Mouse (Mus musculus): ENCODE measurements around the gene Simc1. TPM values are rescaled to one million over a fixed set of nuclear protein-coding genes. Genes with fewer than 3 reads are reported as not detected.

The Simc1 gene
- polyA plus RNA-seq, 1 experiment from 2014 or later, result 7.9 TPM

DNA sequence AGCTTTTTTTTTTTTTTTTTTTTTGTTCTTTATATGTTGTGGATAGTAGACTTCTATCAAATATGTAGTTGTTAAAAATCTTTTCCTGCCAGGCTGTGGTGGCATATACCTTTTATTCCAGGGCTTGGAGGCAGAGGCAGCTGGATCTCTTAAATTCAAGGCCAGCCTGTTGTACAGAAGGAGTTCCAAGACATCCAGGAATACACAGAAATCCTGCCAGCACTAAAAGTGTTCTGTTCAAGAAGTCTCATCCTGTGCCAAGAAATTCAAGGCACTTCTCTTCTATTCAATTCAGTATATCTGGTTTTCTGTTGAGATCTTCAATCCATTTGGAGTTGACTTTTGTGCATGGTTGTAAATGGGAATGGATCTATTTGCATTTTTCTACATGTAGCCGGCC, 2.3 kb downstream of the Simc1 start:
- Histone ChIP-seq H3K9me3 (replicated peaks; ENCODE audit: control insufficient read depth, low read length) (no peaks in the 10 kb centered on the region), H3K27ac (ENCODE audit: low read length) (no peak overlapping the region), H3K27me3 (ENCODE audit: control insufficient read depth, insufficient read depth, low read length) (no peaks in the 10 kb centered on the region), H3K4me3 (replicated peaks; ENCODE audit: low read length) (no peak overlapping the region), H3K4me2 (ENCODE audit: low read depth, low read length) (no peak overlapping the region), H3K9ac (ENCODE audit: low read length) (no peak overlapping the region), H3K36me3 (ENCODE audit: control insufficient read depth, insufficient read depth, low read length) (no peaks in the 10 kb centered on the region), H3K4me1 (ENCODE audit: control insufficient read depth, insufficient read depth, low read length) (peaks cover 10% of the 10 kb centered on the region)
- WGBS, result 89% methylated on average over 1 of the region's 1 CpGs
- no peak for ATAC-seq (ENCODE audit: insufficient read depth, low FRiP score)

DNA sequence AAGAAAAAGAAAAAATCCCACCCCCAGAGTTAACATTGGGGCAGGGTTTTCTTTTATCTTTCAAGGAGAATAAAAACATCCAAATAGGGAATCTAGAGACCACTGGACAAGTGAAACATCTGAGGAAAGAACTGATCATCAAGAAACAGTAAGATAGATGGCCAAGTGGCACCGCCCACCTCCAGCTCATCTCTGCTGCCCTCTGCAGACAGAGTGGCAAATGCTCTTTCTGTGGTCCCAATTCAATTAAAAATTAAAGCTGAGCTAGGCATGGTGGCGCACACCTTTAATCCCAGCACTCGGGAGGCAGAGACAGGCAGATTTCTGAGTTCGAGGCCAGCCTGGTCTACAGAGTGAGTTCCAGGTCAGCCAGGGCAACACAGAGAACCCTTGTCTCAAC, 16.6 kb downstream of the Simc1 start:
- Histone ChIP-seq H3K27me3 (ENCODE audit: control insufficient read depth, insufficient read depth, low read length) (no peaks in the 10 kb centered on the region), H3K36me3 (ENCODE audit: control insufficient read depth, insufficient read depth, low read length) (peaks cover 8% of the 10 kb centered on the region; the same call in 1 of the 2 replicates), H3K4me2 (ENCODE audit: low read depth, low read length) (no peak overlapping the region), H3K9me3 (replicated peaks; ENCODE audit: control insufficient read depth, low read length) (no peaks in the 10 kb centered on the region), H3K27ac (ENCODE audit: low read length) (no peak overlapping the region), H3K9ac (ENCODE audit: low read length) (no peak overlapping the region), H3K4me1 (ENCODE audit: control insufficient read depth, insufficient read depth, low read length) (no peaks in the 10 kb centered on the region), H3K4me3 (replicated peaks; ENCODE audit: low read length) (no peak overlapping the region)
- no peak for ATAC-seq (ENCODE audit: insufficient read depth, low FRiP score)
- 94% methylated on average over 4 of the region's 4 CpGs for WGBS

DNA sequence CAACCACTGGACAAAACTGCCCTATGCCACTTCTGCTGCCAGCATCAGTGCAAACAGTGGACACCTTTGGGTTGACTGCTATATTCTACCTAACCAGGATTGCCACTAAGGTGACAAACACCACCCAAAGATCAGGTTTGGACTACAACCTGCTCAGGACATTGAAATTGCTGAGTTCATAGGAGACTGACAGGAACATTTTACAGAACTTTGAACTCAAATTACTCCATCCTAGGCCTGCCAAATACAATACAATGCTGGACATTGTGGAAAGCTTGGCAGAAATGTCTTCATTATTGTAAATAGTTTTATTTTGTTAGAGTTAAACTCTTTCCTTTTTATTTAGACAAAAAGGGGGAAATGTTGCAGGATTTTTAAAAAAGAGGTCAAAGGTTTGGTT, 17.6 kb downstream of the Simc1 start:
- no peak for ATAC-seq (ENCODE audit: insufficient read depth, low FRiP score)
- Histone ChIP-seq H3K27ac (ENCODE audit: low read length) (no peak overlapping the region), H3K27me3 (ENCODE audit: control insufficient read depth, insufficient read depth, low read length) (no peaks in the 10 kb centered on the region)

DNA sequence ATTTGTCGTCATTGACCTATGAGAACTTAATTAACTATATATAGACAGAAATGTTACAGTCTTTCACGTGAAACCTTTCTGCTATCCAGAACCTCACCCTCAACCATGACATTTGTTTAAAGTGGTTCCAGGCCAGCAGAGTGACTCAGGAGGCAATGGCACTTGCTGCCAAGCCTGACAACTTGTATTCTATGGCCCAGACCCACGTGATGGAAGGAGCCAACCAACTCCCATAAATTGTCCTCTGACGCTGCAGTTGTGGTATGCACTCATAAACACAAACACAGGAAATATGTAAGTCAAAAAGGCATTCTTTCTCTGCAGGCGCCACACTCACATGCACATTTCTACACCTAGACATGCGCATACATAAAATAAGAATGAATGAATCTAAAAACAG, 23.6 kb downstream of the Simc1 start:
- Histone ChIP-seq H3K27me3 (ENCODE audit: control insufficient read depth, insufficient read depth, low read length) (no peaks in the 10 kb centered on the region), H3K27ac (ENCODE audit: low read length) (no peak overlapping the region), H3K4me1 (ENCODE audit: control insufficient read depth, insufficient read depth, low read length) (no peaks in the 10 kb centered on the region), H3K36me3 (ENCODE audit: control insufficient read depth, insufficient read depth, low read length) (peaks cover 15% of the 10 kb centered on the region), H3K4me3 (replicated peaks; ENCODE audit: low read length) (no peak overlapping the region), H3K4me2 (ENCODE audit: low read depth, low read length) (no peak overlapping the region), H3K9ac (ENCODE audit: low read length) (no peak overlapping the region), H3K9me3 (replicated peaks; ENCODE audit: control insufficient read depth, low read length) (no peaks in the 10 kb centered on the region)
- WGBS, result 84% methylated on average over 6 of the region's 6 CpGs
- ATAC-seq (ENCODE audit: insufficient read depth, low FRiP score), result no peak

More for the DNA sequence above, 17.6 kb downstream of the Simc1 start:
- Histone ChIP-seq H3K4me2 (ENCODE audit: low read depth, low read length) (no peak overlapping the region), H3K9me3 (replicated peaks; ENCODE audit: control insufficient read depth, low read length) (no peaks in the 10 kb centered on the region), H3K36me3 (ENCODE audit: control insufficient read depth, insufficient read depth, low read length) (peaks cover 8% of the 10 kb centered on the region; the same call in 1 of the 2 replicates), H3K4me3 (replicated peaks; ENCODE audit: low read length) (no peak overlapping the region), H3K4me1 (ENCODE audit: control insufficient read depth, insufficient read depth, low read length) (no peaks in the 10 kb centered on the region), H3K9ac (ENCODE audit: low read length) (no peak overlapping the region)

DNA sequence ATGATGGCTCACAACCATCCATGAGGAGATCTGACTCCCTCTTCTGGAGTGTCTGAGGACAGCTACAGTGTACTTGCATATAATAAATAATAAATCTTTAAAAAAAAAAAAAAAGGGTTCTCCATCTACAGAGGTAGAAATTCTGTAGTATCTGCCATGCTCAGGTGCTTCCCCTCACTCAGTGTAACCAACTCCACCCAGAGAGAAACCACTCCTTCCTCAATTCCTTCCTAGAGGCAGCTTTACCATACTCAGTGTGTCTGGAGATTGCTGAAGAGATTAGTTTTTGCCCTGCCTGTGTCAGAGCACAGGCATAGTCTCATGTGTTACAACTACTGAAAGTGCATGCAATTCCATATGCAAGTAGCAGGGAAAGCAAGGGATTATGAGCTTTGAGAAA, 28.6 kb downstream of the Simc1 start:
- ATAC-seq (ENCODE audit: insufficient read depth, low FRiP score), result no peak
- Histone ChIP-seq H3K36me3 (ENCODE audit: control insufficient read depth, insufficient read depth, low read length) (peaks cover 5% of the 10 kb centered on the region; the same call in 1 of the 2 replicates), H3K27me3 (ENCODE audit: control insufficient read depth, insufficient read depth, low read length) (no peaks in the 10 kb centered on the region), H3K27ac (ENCODE audit: low read length) (no peak overlapping the region), H3K9me3 (replicated peaks; ENCODE audit: control insufficient read depth, low read length) (no peaks in the 10 kb centered on the region), H3K4me2 (ENCODE audit: low read depth, low read length) (no peak overlapping the region), H3K9ac (ENCODE audit: low read length) (no peak overlapping the region), H3K4me1 (ENCODE audit: control insufficient read depth, insufficient read depth, low read length) (no peaks in the 10 kb centered on the region), H3K4me3 (replicated peaks; ENCODE audit: low read length) (no peak overlapping the region)

DNA sequence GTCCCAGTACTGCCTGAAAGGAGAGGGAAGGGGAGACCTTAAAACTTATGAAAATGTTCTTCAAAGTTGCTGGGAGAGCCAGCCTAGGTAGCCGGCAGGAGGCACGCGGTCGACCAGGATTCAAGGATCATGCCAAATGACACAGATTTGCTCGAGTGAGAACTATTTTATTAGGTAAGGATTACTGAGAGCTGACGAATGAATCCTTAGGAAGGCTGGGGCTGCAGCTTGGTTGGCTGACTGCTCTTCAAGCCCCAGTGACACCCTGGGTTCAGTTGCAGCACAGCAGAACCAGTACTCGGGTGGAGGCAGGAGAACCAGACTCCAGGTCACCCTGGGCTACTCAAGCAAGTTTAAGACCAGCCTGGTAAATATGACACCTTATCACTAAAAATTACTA, 44.5 kb downstream of the Simc1 start:
- H3K27ac ChIP-seq (ENCODE audit: low read length), result no peak overlapping the region
- no peak overlapping the region for H3K4me3 ChIP-seq (replicated peaks; ENCODE audit: low read length)
- H3K36me3 ChIP-seq (ENCODE audit: control insufficient read depth, insufficient read depth, low read length), result no peaks in the 10 kb centered on the region
- no peak overlapping the region for H3K9ac ChIP-seq (ENCODE audit: low read length)
- H3K9me3 ChIP-seq (replicated peaks; ENCODE audit: control insufficient read depth, low read length), result no peaks in the 10 kb centered on the region
- H3K27me3 ChIP-seq (ENCODE audit: control insufficient read depth, insufficient read depth, low read length), result no peaks in the 10 kb centered on the region
- no peak for ATAC-seq (ENCODE audit: insufficient read depth, low FRiP score)
- H3K4me2 ChIP-seq (ENCODE audit: low read depth, low read length), result no peak overlapping the region
- 79% methylated on average over 7 of the region's 7 CpGs for WGBS
- no peaks in the 10 kb centered on the region for H3K4me1 ChIP-seq (ENCODE audit: control insufficient read depth, insufficient read depth, low read length)

DNA sequence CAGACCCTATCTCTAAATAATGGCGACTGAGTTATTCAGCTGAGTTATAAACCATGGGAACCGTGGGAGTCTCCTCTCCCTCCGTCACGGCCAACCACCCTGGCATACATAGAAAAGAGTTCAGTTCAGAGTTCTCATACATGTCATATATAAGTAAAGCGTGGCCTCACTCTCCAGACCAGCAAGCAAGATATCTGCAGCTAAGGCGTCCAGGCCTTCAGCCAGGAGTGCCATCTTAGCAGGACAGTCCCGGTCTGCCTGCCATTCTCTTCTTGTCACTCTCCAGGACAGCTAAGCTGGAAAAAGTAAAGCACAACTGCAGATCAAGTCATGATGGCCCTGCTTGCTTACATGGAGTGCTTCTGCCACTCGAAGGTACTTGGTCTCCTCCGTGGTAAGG, 52.6 kb downstream of the Simc1 start:
- H3K4me3 ChIP-seq (replicated peaks; ENCODE audit: low read length), result no peak overlapping the region
- no peak overlapping the region for H3K27ac ChIP-seq (ENCODE audit: low read length)
- no peak overlapping the region for H3K9ac ChIP-seq (ENCODE audit: low read length)
- peaks cover 35% of the 10 kb centered on the region for H3K36me3 ChIP-seq (ENCODE audit: control insufficient read depth, insufficient read depth, low read length)
- 91% methylated on average over 9 of the region's 9 CpGs for WGBS
- no peak for ATAC-seq (ENCODE audit: insufficient read depth, low FRiP score)
- H3K4me1 ChIP-seq (ENCODE audit: control insufficient read depth, insufficient read depth, low read length), result no peaks in the 10 kb centered on the region
- no peaks in the 10 kb centered on the region for H3K27me3 ChIP-seq (ENCODE audit: control insufficient read depth, insufficient read depth, low read length)
- no peak overlapping the region for H3K4me2 ChIP-seq (ENCODE audit: low read depth, low read length)
- no peaks in the 10 kb centered on the region for H3K9me3 ChIP-seq (replicated peaks; ENCODE audit: control insufficient read depth, low read length)

DNA sequence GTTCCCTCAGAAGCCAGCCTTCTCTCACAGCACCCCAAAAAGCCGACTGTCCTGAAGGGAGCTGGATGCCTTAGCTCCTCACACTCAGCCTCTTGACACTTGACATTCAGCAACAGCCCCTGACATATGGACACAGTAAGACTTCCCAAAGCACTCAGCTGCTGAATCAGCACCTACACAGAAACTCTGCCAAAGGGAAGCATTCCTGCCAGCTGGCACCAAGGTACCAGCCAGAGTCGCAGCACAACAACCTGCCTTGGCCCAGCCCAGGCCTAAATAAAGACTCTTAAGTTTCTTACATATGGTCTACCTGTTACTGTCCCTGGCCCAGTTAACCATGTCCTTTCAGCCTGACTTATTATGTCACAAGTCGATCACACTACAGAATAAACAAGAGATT, 53.2 kb downstream of the Simc1 start:
- Histone ChIP-seq H3K9me3 (replicated peaks; ENCODE audit: control insufficient read depth, low read length) (no peaks in the 10 kb centered on the region), H3K4me3 (replicated peaks; ENCODE audit: low read length) (no peak overlapping the region), H3K36me3 (ENCODE audit: control insufficient read depth, insufficient read depth, low read length) (peaks cover 35% of the 10 kb centered on the region), H3K4me2 (ENCODE audit: low read depth, low read length) (no peak overlapping the region), H3K27ac (ENCODE audit: low read length) (no peak overlapping the region), H3K4me1 (ENCODE audit: control insufficient read depth, insufficient read depth, low read length) (no peaks in the 10 kb centered on the region), H3K27me3 (ENCODE audit: control insufficient read depth, insufficient read depth, low read length) (no peaks in the 10 kb centered on the region), H3K9ac (ENCODE audit: low read length) (no peak overlapping the region)
- 81% methylated on average over 3 of the region's 3 CpGs for WGBS
- no peak for ATAC-seq (ENCODE audit: insufficient read depth, low FRiP score)

DNA sequence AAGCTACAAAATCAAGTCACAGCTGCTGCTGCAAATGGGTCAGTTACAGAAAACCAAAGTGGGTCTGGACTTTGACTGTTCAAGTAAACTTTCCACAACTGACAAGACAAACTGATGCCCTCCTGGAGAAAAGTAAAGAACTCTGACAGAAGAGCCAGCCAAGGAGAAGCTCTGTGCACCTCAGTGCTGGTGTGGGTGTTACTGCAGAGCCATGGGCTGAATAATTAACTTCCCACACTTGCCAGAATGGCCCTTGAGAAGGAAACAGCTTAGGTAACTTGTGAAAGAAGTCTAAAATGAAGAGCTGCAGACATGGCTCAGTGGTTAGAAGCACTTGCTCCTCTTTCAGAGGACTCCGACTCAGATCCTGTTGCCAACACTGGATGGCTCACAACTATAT, 54.1 kb downstream of the Simc1 start:
- WGBS, result 100% methylated on average over 1 of the region's 1 CpGs

DNA sequence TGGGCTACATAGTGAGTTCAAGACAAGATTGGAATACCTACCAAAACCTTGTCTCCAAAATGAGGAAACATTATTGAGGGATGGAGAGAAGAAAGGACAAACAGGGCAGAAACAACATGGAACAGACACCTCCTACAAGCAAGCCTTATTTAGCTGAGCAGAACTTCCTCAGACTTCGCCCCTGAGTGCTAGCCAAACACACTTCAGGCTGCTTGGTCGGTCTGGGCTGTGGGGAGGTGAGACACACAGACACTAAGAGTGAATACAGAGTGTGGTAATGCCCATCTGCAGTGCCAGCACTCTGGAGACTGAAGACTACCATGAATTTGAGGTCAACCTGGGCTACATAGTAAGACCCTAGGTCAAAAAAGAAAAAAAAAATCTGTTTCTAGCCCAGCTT, 56.1 kb downstream of the Simc1 start:
- peaks cover 35% of the 10 kb centered on the region for H3K36me3 ChIP-seq (ENCODE audit: control insufficient read depth, insufficient read depth, low read length)
- WGBS, result 96% methylated on average over 2 of the region's 2 CpGs

More for the DNA sequence above, 54.1 kb downstream of the Simc1 start:
- H3K4me3 ChIP-seq (replicated peaks; ENCODE audit: low read length), result no peak overlapping the region
- no peak overlapping the region for H3K27ac ChIP-seq (ENCODE audit: low read length)
- no peak overlapping the region for H3K4me2 ChIP-seq (ENCODE audit: low read depth, low read length)
- H3K9ac ChIP-seq (ENCODE audit: low read length), result no peak overlapping the region
- peaks cover 35% of the 10 kb centered on the region for H3K36me3 ChIP-seq (ENCODE audit: control insufficient read depth, insufficient read depth, low read length)
- no peak for ATAC-seq (ENCODE audit: insufficient read depth, low FRiP score)
- no peaks in the 10 kb centered on the region for H3K9me3 ChIP-seq (replicated peaks; ENCODE audit: control insufficient read depth, low read length)
- no peaks in the 10 kb centered on the region for H3K27me3 ChIP-seq (ENCODE audit: control insufficient read depth, insufficient read depth, low read length)
- no peaks in the 10 kb centered on the region for H3K4me1 ChIP-seq (ENCODE audit: control insufficient read depth, insufficient read depth, low read length)

More for the DNA sequence above, 56.1 kb downstream of the Simc1 start:
- no peak overlapping the region for H3K4me2 ChIP-seq (ENCODE audit: low read depth, low read length)
- H3K27ac ChIP-seq (ENCODE audit: low read length), result no peak overlapping the region
- ATAC-seq (ENCODE audit: insufficient read depth, low FRiP score), result no peak
- peaks cover 8% of the 10 kb centered on the region for H3K4me1 ChIP-seq (ENCODE audit: control insufficient read depth, insufficient read depth, low read length)
- no peaks in the 10 kb centered on the region for H3K27me3 ChIP-seq (ENCODE audit: control insufficient read depth, insufficient read depth, low read length)
- H3K9ac ChIP-seq (ENCODE audit: low read length), result no peak overlapping the region
- H3K9me3 ChIP-seq (replicated peaks; ENCODE audit: control insufficient read depth, low read length), result no peaks in the 10 kb centered on the region
- no peak overlapping the region for H3K4me3 ChIP-seq (replicated peaks; ENCODE audit: low read length)

Data from stomach, embryonic 16.5 days (tissue).